Mouse (Mus musculus): ENCODE measurements around the gene Sf3a2. TPM values are rescaled to one million over a fixed set of nuclear protein-coding genes. Genes with fewer than 3 reads are reported as not detected.

Sf3a2 gene
- polyA plus RNA-seq, 1 experiment: 40.2 TPM

DNA sequence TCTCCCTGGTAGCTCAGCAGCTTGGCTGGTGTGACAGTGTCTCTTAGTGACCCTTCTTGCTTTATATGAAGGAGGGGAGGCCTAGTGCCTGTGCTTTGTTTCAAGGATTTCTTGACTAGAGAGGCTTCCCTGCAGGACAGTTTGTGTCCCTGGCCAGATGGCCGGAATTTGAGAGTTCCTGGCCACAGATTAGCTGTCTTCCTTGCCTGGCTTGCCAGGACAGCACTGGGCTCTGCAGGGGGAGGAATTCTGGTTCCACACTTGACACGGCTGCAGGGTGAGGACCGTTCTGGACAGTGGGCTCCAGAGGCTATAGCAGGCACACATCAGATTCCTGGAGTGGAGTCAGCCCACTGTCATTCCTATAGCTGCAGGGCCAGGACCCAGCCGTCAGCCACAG, 22.3 kb upstream of the Sf3a2 start:
- Histone ChIP-seq H3K4me1 (ENCODE audit: control insufficient read depth, insufficient read depth, insufficient read length, low read length) (peaks cover 3% of the 10 kb centered on the region; the same call in 1 of the 2 replicates), H3K36me3 (ENCODE audit: control insufficient read depth, insufficient read depth, low read length) (peaks cover 90% of the 10 kb centered on the region), H3K4me3 (ENCODE audit: low read depth, low read length) (no peak overlapping the region), H3K27me3 (ENCODE audit: control insufficient read depth, insufficient read depth, low read length) (no peaks in the 10 kb centered on the region), H3K27ac (ENCODE audit: insufficient read depth, low read depth, low read length) (no peak overlapping the region)
- WGBS: 94% methylated on average over 4 of the region's 4 CpGs
- no peak for TF ChIP-seq POLR2A (IDR thresholded peaks at IDR 0.05; ENCODE audit: low read depth, low read length)
- TF ChIP-seq CTCF (IDR thresholded peaks at IDR 0.05; ENCODE audit: extremely low read depth, insufficient read length, insufficient replicate concordance, low read depth, low read length): no peak

DNA sequence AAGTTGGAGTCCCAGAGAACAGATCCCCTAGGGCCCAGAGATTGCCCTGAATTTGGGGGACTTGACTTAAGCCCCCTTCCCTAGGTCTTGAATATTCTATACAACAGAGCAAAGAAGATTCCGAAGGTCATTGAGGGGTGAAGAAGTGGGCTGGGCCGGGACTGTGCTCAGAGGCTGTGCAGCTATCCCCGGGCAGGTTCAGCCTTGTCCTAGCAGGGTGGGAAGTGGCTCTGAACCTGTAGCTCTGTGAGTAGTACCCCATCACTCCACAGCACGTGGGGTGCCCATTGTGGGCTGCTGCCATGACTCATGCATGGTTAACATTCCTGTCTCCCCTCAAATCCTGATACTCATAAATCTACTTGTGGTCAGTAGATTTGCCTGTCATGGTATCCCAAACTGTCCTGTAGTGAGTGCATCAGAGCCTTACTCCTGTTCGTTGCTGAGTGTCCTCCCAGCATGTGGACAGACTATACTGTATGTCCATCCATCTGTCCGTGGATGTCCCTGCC, 21.6 kb upstream of the Sf3a2 start:
- no peak overlapping the region for H3K27ac ChIP-seq (ENCODE audit: insufficient read depth, low read depth, low read length)
- peaks cover 90% of the 10 kb centered on the region for H3K36me3 ChIP-seq (ENCODE audit: control insufficient read depth, insufficient read depth, low read length)
- peaks cover 3% of the 10 kb centered on the region; the same call in 1 of the 2 replicates for H3K4me1 ChIP-seq (ENCODE audit: control insufficient read depth, insufficient read depth, insufficient read length, low read length)
- no peak overlapping the region for H3K4me3 ChIP-seq (ENCODE audit: low read depth, low read length)
- no peaks in the 10 kb centered on the region for H3K27me3 ChIP-seq (ENCODE audit: control insufficient read depth, insufficient read depth, low read length)
- WGBS: 88% methylated on average over 6 of the region's 6 CpGs
- no peak for TF ChIP-seq CTCF (IDR thresholded peaks at IDR 0.05; ENCODE audit: extremely low read depth, insufficient read length, insufficient replicate concordance, low read depth, low read length)

DNA sequence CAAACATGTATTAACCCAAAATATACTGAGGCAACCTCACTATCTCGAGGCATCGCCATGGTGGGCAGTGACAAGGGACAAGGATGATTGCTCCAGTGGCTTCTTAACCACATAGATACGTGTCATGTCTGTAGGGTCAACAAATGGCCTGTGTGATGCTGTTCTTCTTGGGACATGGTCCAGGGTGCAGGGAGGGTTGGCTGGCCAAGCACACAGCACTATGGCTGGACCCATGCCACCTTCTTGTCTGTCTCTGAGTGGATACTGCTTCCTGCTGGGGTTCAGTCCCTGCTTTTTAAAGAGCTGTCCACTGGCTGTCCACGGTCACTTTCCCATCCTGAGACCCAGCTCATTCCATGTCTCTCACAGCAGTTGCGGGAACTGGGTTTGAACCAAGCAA, 20.9 kb upstream of the Sf3a2 start:
- H3K27ac ChIP-seq (ENCODE audit: insufficient read depth, low read depth, low read length): no peak overlapping the region
- H3K36me3 ChIP-seq (ENCODE audit: control insufficient read depth, insufficient read depth, low read length): peaks cover 91% of the 10 kb centered on the region
- H3K27me3 ChIP-seq (ENCODE audit: control insufficient read depth, insufficient read depth, low read length): no peaks in the 10 kb centered on the region
- no peak overlapping the region for H3K4me3 ChIP-seq (ENCODE audit: low read depth, low read length)
- H3K4me1 ChIP-seq (ENCODE audit: control insufficient read depth, insufficient read depth, insufficient read length, low read length): peaks cover 3% of the 10 kb centered on the region; the same call in 1 of the 2 replicates
- WGBS: 94% methylated on average over 5 of the region's 5 CpGs
- TF ChIP-seq CTCF (IDR thresholded peaks at IDR 0.05; ENCODE audit: extremely low read depth, insufficient read length, insufficient replicate concordance, low read depth, low read length) (no peak), POLR2A (IDR thresholded peaks at IDR 0.05; ENCODE audit: low read depth, low read length) (no peak)

DNA sequence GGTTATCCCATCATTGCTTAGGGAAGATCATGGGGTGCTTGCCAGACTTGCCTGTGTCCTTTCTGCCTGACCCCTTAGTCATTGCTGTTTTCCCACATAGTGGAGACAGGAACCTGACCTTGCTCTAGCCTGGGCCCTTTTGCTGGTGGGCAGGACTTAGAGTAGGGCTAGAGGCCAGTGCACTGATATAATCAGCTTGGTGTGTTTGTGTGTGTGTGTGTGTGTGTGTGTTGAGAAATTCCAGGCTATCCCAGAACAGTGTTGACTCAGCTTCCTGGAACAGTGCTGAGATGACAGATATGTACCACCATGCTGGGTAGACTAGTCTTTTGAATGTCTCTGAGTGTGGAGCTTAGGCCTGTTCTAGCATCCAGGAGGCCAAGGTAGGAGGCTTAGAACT, 18.4 kb upstream of the Sf3a2 start:
- TF ChIP-seq CTCF (IDR thresholded peaks at IDR 0.05; ENCODE audit: extremely low read depth, insufficient read length, insufficient replicate concordance, low read depth, low read length) (no peak), POLR2A (IDR thresholded peaks at IDR 0.05; ENCODE audit: low read depth, low read length) (no peak)
- no peaks in the 10 kb centered on the region for H3K4me1 ChIP-seq (ENCODE audit: control insufficient read depth, insufficient read depth, insufficient read length, low read length)

DNA sequence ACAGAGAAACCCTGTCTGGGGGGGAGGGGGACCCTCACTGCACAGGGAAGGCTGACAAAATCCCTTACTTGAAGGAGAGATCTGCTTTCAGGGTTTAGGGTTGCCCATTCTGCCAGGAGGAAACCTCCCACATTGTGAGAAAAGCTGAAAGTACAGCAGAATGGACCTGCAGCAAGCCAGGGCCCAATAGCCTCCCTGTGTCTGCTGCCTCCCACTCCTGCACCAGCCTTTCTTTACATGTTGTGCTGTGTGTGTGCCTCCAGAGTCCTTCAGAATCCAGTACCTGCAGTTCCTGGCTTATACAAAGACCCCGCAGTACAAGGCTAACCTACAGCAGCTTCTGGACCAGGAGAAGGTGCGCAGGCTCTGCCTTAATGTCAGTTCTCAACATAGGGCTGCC, 13.7 kb upstream of the Sf3a2 start:
- H3K36me3 ChIP-seq (ENCODE audit: control insufficient read depth, insufficient read depth, low read length): peaks cover 92% of the 10 kb centered on the region
- H3K4me1 ChIP-seq (ENCODE audit: control insufficient read depth, insufficient read depth, insufficient read length, low read length): no peaks in the 10 kb centered on the region
- WGBS: 100% methylated on average over 2 of the region's 2 CpGs
- no peak for TF ChIP-seq CTCF (IDR thresholded peaks at IDR 0.05; ENCODE audit: extremely low read depth, insufficient read length, insufficient replicate concordance, low read depth, low read length)
- TF ChIP-seq POLR2A (IDR thresholded peaks at IDR 0.05; ENCODE audit: low read depth, low read length): no peak
- H3K4me3 ChIP-seq (ENCODE audit: low read depth, low read length): no peak overlapping the region
- no peak overlapping the region for H3K27ac ChIP-seq (ENCODE audit: insufficient read depth, low read depth, low read length)
- no peaks in the 10 kb centered on the region for H3K27me3 ChIP-seq (ENCODE audit: control insufficient read depth, insufficient read depth, low read length)

More for the DNA sequence above, 18.4 kb upstream of the Sf3a2 start:
- Histone ChIP-seq H3K27me3 (ENCODE audit: control insufficient read depth, insufficient read depth, low read length) (no peaks in the 10 kb centered on the region), H3K4me3 (ENCODE audit: low read depth, low read length) (no peak overlapping the region), H3K36me3 (ENCODE audit: control insufficient read depth, insufficient read depth, low read length) (peaks cover 91% of the 10 kb centered on the region), H3K27ac (ENCODE audit: insufficient read depth, low read depth, low read length) (no peak overlapping the region)

DNA sequence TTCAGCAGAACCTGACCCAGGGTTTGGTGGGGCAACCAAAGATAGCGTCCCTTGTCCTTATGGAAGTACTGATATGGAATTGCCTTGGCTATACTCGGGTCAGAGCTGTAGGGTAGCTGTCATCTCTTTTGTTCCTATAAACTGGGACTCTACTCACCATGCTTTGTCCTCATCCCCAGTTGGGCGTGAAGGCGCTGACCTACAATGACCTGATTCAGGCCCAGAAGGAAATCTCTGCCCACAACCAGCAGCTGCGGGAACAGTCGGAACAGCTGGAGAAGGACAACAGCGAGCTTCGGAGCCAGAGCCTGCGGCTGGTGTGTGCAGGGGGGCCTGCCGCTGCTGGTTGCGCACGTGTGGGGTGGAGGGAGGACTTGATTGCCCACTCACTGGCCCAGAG, 13.1 kb upstream of the Sf3a2 start:
- Histone ChIP-seq H3K36me3 (ENCODE audit: control insufficient read depth, insufficient read depth, low read length) (peaks cover 91% of the 10 kb centered on the region), H3K4me1 (ENCODE audit: control insufficient read depth, insufficient read depth, insufficient read length, low read length) (no peaks in the 10 kb centered on the region), H3K27ac (ENCODE audit: insufficient read depth, low read depth, low read length) (no peak overlapping the region), H3K27me3 (ENCODE audit: control insufficient read depth, insufficient read depth, low read length) (no peaks in the 10 kb centered on the region), H3K4me3 (ENCODE audit: low read depth, low read length) (no peak overlapping the region)
- no peak for TF ChIP-seq CTCF (IDR thresholded peaks at IDR 0.05; ENCODE audit: extremely low read depth, insufficient read length, insufficient replicate concordance, low read depth, low read length)
- TF ChIP-seq POLR2A (IDR thresholded peaks at IDR 0.05; ENCODE audit: low read depth, low read length): no peak
- 90% methylated on average over 12 of the region's 12 CpGs for WGBS

DNA sequence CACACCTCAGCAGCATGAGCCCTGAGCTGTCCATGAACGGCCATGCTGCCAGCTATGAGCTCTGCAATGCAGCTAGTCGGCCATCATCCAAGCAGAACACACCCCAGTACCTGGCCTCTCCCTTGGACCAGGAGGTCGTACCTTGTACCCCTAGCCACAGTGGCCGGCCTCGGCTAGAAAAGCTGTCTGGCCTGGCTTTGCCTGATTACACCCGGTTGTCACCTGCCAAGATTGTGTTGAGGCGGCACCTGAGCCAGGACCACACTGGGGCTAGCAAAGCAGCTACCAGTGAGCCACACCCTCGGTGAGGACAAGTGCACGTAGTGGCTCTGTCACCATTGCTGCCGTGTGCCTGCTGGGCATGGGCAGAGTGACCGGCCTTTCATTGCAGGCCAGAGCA, 12.0 kb upstream of the Sf3a2 start:
- WGBS: 87% methylated on average over 11 of the region's 11 CpGs
- peaks cover 92% of the 10 kb centered on the region for H3K36me3 ChIP-seq (ENCODE audit: control insufficient read depth, insufficient read depth, low read length)
- no peak for TF ChIP-seq POLR2A (IDR thresholded peaks at IDR 0.05; ENCODE audit: low read depth, low read length)
- no peak overlapping the region for H3K27ac ChIP-seq (ENCODE audit: insufficient read depth, low read depth, low read length)
- H3K4me3 ChIP-seq (ENCODE audit: low read depth, low read length): no peak overlapping the region
- no peaks in the 10 kb centered on the region; the same call in 1 of the 2 replicates for H3K4me1 ChIP-seq (ENCODE audit: control insufficient read depth, insufficient read depth, insufficient read length, low read length)
- H3K27me3 ChIP-seq (ENCODE audit: control insufficient read depth, insufficient read depth, low read length): no peaks in the 10 kb centered on the region

DNA sequence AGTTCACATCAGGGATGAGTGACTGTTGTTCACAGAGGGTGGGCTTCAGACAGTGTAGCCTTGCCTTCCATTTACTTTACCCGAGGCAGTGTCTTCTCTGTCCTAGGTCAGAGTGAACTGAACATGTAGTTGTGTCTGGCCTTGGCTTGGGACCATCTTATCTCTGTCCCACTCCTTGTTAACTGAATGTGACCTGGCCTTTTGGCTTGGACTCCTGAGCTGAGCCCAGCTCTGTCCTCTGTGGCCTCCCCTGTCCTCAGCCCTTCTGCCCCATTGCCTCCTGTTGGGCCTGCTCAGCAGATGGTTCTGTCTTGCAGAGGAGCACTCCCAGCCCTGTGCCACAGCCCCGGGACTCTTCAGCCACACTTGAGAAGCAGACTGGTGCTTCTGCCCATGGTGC, 10.5 kb upstream of the Sf3a2 start:
- TF ChIP-seq CTCF (IDR thresholded peaks at IDR 0.05; ENCODE audit: extremely low read depth, insufficient read length, insufficient replicate concordance, low read depth, low read length) (no peak), POLR2A (IDR thresholded peaks at IDR 0.05; ENCODE audit: low read depth, low read length) (no peak)
- Histone ChIP-seq H3K36me3 (ENCODE audit: control insufficient read depth, insufficient read depth, low read length) (peaks cover 93% of the 10 kb centered on the region), H3K27me3 (ENCODE audit: control insufficient read depth, insufficient read depth, low read length) (no peaks in the 10 kb centered on the region), H3K27ac (ENCODE audit: insufficient read depth, low read depth, low read length) (no peak overlapping the region), H3K4me1 (ENCODE audit: control insufficient read depth, insufficient read depth, insufficient read length, low read length) (no peaks in the 10 kb centered on the region; the same call in 1 of the 2 replicates), H3K4me3 (ENCODE audit: low read depth, low read length) (no peak overlapping the region)
- 74% methylated on average over 2 of the region's 2 CpGs for WGBS
